Mouse (Mus musculus): Measurements from ENCODE around the gene Zc3h7b.

Zc3h7b gene

DNA sequence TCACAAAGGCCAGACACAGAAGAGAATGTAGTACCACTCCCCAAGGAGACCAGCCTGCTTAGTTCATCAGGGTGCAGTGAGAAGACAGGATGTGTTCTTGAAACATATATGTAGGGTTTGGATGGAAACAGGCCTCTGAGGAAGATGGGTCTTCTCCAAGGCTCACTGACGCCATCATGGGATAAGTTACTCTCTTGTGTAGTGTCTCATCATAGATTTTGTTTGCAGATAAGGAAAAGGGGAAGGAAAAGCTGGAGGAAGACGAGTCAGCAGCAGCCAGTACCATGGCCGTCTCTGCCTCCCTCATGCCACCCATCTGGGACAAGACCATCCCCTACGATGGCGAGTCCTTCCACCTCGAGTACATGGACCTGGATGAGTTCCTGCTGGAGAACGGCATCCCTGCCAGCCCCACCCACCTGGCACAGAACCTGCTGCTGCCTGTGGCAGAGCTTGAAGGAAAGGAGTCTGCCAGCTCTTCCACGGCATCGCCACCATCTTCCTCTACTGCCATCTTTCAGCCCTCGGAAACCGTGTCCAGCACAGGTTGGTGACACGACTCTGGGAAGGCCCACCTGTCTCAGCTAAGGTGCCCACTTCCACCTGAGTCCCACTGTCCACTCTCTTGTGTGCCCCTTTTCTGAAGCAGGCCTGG lies 70.0 kb downstream of the Zc3h7b start:
- DNase-seq (ENCODE audit: low spot score): no peak

DNA sequence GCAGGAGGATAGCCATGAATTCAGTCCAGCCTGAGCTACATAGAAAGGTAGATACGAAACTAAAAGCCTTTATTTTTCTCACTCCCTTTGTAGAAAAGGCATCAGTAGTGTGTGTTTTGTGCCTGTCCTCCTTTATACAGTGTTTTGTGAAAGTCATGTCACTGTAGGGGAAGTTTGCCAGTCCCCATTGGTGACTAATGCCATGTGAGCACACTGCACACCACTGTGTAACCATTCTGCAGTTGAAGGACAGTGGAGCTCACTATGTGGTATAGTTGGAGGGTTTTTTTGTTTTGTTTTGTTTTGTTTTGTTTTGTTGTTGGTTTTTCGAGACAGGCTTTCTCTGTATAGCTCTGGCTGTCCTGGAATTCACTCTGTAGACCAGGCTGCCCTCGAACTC lies 73.5 kb downstream of the Zc3h7b start:
- no peak for DNase-seq (ENCODE audit: low spot score)

DNA sequence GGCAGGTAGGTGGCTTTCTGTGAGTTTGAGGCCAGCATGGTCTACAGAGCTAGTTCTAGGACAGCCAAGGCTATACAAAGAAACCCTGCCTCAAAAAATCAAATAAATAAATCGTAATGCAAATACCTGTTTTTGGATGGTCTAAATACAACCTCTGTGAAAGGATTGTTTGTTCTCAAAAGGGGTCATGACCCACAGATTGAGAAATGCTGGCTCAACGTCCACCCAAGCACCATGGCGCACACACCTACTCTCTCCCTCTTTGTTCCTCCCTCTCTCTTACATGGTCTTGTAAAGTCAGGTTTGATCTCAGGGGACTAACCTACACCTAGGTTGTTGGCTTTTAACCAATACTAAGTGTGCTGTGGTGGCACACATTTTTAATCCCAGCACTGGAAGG lies 77.8 kb downstream of the Zc3h7b start:
- DNase-seq (ENCODE audit: low spot score): no peak

DNA sequence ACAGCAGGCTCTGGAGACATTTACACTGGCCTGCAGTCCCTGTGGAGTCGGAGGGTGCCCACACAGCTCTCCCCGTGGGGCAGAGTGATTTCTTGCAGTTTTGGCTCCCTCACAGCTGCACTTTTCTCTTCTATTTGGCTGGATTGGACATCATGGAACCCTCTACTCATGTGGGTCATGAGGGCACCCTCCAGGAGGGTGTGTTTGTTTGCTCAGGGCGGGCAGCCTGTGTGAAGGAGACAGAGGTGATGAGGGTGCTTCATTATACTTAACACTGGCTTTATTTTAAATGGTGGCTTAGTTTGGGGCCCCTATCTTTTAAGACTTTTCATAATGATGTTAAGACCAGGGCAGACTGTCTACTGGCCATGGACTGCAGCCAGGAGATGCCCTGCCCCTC lies 80.0 kb downstream of the Zc3h7b start:
- no peak for DNase-seq (ENCODE audit: low spot score)

DNA sequence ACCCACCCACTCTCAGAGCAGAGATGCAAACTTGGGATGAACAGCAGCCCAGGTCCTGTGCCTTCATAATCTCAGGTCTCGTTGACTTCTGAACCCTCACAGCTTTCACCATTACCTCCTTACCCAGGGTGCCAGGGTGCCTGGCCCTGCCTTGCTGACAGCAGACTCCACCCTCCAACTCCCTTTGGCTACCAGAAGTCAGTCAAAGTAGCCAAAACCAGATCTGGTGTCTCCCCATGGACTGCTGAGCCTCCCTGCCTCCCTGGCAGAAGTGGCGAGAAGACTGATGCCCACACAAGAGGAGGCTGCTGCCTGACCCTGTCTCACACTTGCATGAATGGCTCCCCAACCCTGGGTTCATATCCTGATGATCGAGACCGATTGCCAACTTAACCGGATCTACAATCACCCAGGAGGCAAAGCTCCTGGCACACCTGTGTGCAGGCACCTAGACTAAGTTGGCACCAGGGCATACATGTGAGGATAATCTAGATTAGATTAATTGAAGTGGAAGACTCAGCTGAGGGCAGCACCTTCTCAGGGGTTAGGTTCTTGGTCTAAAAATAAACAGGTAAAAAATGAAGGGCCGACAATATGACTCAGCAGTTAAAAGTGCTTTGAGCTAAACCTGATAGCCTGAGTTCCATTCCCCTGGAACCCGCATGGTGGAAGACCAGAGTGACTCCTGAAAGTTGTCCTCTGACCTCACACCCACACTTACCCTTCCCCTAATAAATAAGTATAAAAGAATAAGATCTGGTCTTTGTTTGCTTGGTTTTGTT lies 83.8 kb downstream of the Zc3h7b start:
- no peak for DNase-seq (ENCODE audit: low spot score)

DNA sequence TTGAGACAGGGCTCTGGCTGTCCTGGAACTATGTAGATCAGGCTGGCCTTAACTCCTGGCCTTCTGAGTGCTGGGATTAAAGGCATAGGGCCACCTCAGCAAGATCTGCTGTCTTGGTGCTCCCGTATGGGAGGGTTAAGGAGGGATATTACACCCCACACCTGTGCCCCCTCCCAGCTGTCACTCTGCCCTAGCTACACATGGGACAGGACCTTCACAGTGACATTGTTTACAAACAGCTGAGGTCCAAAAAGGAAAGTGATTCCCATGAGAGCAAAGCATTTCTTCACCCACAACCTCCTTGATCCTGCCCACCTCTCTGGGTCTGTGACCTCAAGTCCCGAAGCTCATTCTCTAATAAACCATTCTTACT lies 84.3 kb downstream of the Zc3h7b start:
- DNase-seq (ENCODE audit: low spot score): no peak

DNA sequence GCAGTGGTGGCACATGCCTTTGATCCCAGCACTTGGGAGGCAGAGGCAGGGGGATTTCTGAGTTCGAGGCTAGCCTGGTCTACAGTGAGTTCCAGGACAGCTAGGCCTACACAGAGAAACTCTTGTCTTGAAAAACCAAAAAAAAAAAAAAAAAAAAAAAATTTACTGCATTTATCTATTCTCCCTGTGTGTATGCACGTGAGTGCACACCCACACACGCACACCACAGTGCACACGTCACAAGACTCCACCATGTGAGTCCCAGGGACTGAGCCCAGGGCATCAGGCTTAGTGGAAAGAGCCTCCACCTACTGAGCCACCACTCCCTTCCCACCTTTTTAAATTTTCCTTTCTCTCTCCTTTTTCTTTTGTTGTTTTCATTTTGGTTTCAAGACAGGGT lies 85.7 kb downstream of the Zc3h7b start:
- no peak for DNase-seq (ENCODE audit: low spot score)

DNA sequence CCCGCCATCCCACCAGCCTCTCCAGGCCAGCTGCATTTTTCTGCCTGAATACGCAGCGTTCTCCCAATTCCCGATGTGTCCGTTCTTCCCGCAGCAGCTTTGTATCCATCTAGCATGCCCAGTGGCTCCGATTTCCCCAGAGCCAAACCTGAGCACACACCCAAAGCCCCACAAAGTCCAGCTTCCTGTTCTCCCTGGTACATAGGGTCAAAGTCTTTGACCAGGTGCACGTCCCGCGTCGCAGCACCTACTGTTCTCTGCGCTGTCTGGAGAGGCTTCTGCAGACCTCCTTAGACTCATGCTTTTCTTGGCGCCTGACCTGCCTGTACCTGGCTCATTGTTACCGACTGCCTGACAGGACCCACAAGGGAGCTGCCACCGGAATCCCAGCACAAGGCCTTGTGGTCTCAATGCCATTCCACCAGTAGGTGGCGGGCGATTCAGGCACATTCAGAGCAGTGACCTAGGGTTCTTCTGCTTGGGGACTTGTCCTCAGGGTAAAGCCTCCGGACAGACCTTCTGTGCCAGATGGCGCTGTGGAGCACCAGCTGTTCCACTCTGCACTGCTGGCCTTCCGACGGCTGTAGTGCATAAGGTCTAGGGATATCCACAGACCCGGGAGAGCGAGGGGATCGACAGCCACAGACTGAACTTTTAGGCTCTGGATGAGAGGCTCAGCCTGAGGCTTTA lies 86.4 kb downstream of the Zc3h7b start:
- DNase-seq (ENCODE audit: low spot score): peak; percentile 90

DNA sequence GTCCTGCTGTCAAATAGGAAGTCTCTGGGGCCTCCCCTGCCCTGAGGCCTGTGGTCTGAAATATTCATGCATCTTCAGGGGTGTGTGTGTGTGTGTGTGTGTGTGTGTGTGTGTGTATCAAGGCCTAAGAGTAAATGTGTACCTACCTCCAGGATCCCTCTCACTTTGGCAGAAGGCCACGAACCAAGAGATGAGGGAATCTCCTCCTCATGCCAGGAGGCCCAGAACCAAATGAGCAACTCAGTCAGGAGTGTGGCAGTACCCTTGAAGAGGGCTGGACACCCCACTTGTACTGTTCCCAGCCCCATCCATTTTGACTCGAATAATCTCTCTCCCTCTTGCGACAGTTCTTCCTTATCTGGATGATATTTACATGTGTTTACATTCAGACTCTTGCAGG lies 87.4 kb downstream of the Zc3h7b start:
- DNase-seq (ENCODE audit: low spot score): no peak

DNA sequence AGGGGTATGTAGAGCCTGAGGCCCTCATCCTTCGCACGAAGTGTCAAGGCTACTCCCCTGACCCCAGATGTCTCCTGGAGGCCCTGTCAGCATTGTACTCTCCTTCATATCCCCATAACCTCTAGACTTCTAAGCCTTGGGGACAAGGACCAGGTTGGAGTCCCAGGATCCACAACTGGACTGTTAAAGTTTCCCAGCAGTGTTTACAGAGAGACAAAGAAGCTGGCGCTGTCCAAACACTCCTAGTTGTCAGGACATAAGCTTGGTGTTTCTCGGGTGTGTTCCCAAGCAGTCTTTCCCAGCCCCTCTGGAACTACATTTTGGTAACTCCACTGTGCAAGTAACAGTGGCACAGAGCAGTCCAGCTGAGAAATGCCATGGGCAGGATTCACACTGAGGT lies 88.6 kb downstream of the Zc3h7b start:
- no peak for DNase-seq (ENCODE audit: low spot score)

DNA sequence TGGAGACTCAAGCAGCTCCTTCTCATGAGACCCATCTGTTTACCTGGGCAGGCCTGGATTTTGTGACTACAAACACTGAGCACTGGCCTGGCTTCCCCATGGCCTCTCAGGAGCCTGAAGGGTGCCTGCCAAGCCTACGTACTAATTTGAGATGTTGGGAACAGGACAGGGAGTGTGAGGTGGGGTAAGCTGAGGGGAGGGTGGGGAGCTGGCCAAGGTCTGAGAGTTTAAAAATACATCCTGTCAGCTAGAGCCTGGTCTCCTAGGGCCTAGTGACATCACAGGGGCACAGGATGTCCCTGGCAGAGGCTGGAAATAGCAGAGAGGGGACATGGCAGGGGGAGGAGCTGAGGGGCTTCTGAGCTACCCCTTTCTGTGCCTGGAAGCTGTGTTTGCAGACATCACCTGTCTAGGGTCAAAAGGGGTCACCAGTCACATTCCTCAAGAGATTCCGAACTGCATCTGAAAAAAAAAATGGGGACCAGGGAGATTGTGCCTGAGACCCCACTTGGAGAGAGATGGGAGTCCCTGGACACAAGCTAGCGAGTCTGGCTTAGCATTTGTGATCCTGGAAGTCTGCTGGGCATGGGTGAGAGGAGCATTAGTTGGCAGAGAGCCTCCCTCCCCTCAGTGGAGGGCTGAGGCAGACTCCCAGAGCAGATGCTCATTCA lies 89.4 kb downstream of the Zc3h7b start:
- no peak for DNase-seq (ENCODE audit: low spot score)

DNA sequence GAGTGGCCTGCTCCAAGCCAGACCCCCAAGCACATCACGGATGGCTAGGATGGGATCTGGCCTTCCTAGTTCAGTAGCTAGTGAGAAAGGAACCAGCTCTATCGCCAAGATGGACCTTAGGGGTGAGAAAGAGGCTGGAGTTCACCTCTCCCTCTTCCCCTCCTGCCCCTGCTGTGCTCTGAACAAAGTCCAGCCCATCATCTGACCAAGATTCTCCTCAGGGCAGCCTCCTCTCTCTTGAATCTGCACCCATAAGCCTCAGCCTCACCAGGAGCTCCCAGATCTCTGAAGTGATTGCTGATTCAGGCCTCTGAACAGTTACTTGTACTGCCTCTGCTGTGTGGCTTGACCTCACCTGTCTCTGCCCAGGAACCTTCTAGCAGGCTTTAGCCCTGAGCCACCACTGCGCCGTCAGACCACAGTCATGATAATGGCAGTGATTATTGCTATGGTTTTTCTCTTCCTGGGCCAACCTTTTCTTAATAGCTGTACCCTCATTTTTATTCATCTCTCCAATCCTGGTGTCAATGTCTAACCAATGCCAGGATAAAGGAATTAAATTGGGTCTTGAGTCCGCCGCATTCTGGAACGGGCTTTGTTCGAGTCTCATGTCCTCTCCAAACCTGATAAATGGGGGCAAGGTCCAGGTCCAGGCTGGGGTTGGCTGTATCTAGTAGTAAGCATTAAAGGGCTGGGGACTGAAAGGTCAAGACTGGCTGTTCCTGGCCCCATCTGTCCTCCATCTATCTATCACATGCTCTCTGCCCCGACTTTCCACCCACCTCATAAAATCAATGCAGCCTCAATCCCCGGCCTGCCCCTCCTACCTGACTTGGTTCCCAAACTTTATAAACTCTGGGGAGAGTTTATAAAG lies 90.4 kb downstream of the Zc3h7b start:
- DNase-seq (ENCODE audit: low spot score): no peak

DNA sequence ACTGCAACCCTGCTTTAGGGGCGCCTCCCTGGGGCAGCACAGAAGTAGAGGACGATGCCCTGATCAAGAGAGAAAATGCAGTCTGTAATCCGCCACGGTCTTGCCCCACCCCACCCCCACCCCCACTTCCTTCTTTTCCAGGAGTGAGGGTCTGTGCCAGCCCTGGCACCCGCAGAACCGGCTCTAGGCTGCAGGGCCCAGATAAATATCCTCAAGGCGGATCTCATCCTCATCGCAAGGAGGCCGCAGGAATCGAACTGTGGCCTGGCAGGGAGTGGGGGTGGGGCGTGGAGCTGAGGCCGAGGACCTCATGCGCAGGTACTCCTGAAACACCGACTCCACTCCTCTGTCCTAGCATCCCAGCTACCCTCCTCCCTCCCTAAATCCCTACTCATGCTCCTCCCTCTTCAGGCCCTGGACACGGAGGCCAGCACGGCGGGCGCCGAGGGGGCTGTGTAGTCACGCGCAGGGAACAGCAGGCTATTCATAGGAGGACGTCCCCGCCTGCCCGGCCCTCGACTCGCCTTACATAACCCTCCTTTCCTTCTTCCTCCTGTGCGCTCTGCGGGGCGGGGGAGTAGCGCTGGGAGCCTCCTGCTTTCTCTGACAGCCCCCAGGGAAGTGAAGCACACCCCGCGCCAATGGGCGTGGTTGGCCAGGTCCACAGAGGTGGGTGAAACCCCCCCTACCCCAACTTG lies 91.4 kb downstream of the Zc3h7b start:
- peak; percentile 83 for DNase-seq (ENCODE audit: low spot score)

DNA sequence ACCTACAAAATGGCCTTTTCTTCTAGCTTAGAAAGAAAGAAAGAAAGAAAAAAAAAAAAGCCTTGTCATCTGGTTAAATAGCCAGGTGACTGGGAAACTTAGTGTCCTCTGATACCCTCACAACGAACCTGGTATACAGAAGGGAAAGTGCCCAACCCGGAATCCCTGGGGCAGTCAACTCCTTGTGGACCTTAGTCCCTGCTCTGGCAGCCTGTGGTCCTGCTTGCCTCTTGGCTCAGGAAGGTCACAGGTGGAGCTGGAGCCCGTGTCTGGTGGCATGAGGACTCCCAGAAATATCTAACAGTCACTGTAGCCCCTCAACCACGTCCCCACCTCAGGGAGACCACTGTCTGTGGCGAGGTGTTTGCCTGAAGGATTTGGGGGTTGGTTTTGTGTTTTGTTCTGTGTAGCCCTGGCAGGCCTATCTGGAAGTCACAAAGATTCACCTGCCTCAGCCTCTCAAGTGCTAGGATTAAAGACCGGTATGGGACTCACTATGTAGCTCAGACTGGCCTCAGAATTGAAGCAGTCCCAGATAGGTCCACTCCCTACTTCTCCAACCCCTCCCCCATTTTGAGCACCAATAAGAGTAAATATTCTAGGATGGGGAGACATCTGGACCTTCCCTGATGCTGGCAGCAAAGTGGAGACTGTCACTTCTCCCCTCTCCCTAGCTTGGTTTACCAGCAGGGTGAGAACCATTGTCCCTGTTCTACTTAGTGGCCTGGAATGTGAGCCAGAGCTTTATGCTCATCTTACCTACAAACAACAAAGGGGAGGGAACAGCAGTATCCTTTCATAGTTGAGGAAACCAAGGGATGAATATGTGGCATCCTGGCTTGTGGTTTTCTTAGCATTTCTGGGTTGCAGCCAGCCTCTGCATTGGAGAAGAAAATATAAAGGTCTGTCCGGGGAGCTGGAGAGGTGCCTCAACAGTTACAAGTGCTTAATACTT lies 92.4 kb downstream of the Zc3h7b start:
- DNase-seq (ENCODE audit: low spot score): no peak

DNA sequence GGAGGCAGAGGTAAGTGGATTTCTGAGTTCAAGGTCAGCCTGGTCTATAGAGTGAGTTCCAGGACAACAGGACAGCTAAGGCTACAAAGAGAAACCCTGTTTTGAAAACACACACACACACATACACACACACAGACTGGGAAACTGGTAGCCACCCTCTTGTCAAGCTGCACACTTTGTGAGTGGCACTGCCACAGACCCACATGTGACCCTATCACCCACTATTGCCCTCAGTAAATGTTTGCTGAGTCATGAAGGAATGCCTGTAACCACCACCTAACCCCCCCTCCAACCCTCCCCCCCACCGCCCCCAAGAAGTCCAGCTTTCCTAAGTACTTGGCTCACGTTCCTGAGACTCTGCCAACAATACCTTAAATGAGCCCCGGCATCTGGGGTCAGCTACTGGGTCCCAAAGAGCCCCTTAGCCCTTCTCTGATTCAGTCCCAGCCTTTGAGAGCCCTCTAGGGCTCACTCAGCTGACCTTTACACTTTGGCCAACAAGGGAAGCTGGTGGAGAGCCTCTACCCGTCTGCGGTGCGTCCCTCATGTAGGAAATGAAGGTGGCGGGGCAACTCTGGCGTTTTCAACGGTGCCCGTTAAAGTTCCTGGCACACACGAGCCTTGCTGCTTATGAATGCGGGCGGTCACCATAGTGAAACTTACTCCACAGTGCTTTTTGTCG lies 93.8 kb downstream of the Zc3h7b start:
- DNase-seq (ENCODE audit: low spot score): no peak

DNA sequence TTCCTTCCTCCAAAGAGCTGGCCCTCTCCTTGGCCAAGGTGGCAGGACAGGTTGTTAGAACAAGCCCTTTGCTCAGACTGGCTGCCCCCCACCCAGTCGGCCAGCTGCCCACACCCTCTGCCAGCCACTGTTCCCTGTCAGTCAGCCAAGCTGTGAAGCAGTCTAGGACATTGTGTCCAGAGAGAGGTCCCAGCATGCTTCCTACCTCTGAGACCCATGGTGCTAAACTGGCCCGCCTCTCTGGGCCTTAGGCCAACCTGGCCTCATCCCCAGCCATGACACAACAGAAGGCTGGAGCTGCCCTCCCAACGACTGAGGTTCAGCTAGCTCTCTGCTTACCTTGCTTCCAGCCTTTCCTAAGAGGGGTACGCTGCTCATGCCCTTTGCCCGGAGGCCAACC lies 94.8 kb downstream of the Zc3h7b start:
- peak; percentile 76 for DNase-seq (ENCODE audit: low spot score)

DNA sequence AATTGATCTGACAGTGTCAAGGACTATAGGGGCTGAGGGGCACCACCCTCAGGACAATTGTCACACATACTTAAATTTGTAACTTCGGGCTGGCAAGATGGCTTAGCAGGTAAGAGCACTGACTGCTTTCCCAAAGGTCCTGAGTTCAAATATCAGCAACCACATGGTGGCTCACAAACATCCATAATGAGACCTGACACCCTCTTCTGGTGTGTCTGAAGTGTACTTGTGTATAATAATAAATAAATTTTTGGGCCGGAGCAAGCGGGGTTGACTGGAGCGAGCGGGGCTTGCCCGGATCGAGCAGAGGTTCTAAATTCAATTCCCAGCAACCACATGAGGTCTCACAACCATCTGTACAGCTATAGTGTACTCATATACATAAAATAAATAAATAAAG lies 95.4 kb downstream of the Zc3h7b start:
- no peak for DNase-seq (ENCODE audit: low spot score)

DNA sequence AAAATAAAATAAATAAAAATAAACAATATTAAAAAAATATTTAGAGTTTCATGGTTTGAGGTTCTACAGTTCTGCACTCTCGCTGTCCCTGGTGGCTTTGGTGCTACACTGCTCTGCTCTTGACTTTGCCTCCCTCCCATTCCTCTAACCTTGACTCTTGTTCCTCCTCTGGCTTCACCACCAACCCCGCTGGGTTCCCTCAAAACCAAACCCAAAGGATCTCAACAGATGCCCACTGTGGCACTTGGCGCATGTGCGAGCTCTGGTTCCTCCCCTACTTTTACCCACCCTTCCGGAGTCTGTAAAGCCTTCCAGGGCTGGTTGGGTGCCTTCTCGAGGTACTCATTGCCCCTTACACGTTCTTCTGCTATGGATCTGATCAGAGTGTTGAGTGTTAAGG lies 97.4 kb downstream of the Zc3h7b start:
- no peak for DNase-seq (ENCODE audit: low spot score)

DNA sequence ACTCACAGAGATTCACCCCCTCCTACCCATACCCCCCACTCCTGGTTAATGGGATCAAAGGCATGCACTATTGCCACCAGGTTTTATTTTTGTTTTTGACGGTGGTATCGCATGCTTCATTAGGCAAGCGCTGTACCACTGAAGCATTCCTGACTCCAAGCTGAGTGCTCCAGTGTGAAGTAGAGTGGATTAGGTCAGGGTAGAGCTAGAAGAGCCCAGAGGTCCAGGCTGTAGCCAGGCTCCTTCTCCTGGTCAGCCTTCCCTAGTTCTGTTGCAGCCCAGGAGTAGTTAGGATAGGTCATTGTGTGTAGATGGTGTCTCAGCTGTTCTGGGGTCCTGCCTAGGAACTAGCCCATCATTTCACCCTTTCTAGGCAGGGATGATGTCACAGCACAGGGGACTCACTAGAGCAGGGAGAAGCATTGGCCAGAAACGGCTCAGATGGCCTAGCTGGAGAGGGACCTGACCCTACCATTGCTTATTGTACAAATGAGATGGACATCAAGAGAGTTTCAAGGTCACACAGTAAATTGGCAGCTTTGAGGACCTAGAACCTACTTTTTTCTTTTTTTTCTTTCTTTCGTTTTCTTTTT lies 100.3 kb downstream of the Zc3h7b start:
- DNase-seq (ENCODE audit: low spot score): no peak
